Mouse (Mus musculus) cerebellum, adult 2 months (tissue): Measurements from ENCODE around the gene Selenoh. TPM values are rescaled to one million over a fixed set of nuclear protein-coding genes. Genes with fewer than 3 reads are reported as not detected.
A peak's percentile ranks its signal among the peaks of the same experiment; 100 is the strongest.

Experiments
- DNase-seq, 2 experiments: peaks; one replicate each; pipeline ENCODE4 v3.0.0; 2021
- H3K27ac ChIP-seq: fragments of 200-500 bp; 2 replicates; pipeline ENCODE4 v1.5.1; 2012; ENCODE audit warnings: low read length, control low read depth, inconsistent platforms; ENCODE audit not compliant: insufficient read depth
- H3K27me3 ChIP-seq: fragments of 200-500 bp; 2 replicates; pipeline ENCODE4 v1.6.1; 2012; ENCODE audit warnings: inconsistent platforms, mild to moderate bottlenecking, low read length, moderate library complexity; ENCODE audit not compliant: control insufficient read depth, insufficient read depth
- H3K4me1 ChIP-seq: fragments of 200-500 bp; 2 replicates; pipeline ENCODE4 v1.6.1; 2011; ENCODE audit warnings: low read length; ENCODE audit not compliant: control insufficient read depth, insufficient read depth
- H3K4me3 ChIP-seq: fragments of 200-500 bp; replicated peaks from 2 replicates; pipeline ENCODE3; 2011; ENCODE audit warnings: mild to moderate bottlenecking, low read depth, low read length, control low read depth; ENCODE audit not compliant: insufficient read depth
- CTCF ChIP-seq: fragments of 200-500 bp; IDR thresholded peaks from 2 replicates; pipeline ENCODE4 v1.5.1; 2011; ENCODE audit warnings: low read depth, mild to moderate bottlenecking, control low read depth, low read length, moderate library complexity, borderline replicate concordance; ENCODE audit not compliant: insufficient read depth
- POLR2A ChIP-seq: fragments of 200-500 bp; IDR thresholded peaks from 2 replicates; pipeline ENCODE4 v1.6.1; 2011; ENCODE audit warnings: low read length, control low read depth, borderline replicate concordance; ENCODE audit not compliant: insufficient read depth
- WGBS: fragments of 180-500 bp; shearing (Covaris S2); methylation state at CpG from one replicate; pipeline ENCODE4 v1.1.7; 2018; 5-methylcytosine and 5-hydroxymethylcytosine counted together
- polyA plus RNA-seq: library from polyadenylated mRNA; depleted of rRNA; stranded (reverse); fragments of >200 nt; gene quantifications from 2 replicates; pipeline ENCODE4 v1.2.3, GENCODE M21; 2012

Gene Selenoh
- polyA plus RNA-seq, 1 experiment, result 67.4 TPM

- Histone ChIP-seq H3K4me1 (peaks cover 4% of the 10 kb centered on the region), H3K27ac (no peak overlapping the region), H3K4me3 (no peak overlapping the region), H3K27me3 (no peaks in the 10 kb centered on the region)
- DNase-seq, result no peak
- WGBS, result 59% methylated on average over 1 of the region's 1 CpGs
- TF ChIP-seq POLR2A, result no peak
- TF ChIP-seq CTCF, result no peak
Observed at GRCm38 (mm10) chr2:84707523-84707922, 37.0 kb upstream of the Selenoh start.

- Histone ChIP-seq H3K27ac (no peak overlapping the region), H3K4me3 (no peak overlapping the region), H3K27me3 (no peaks in the 10 kb centered on the region), H3K4me1 (peaks cover 4% of the 10 kb centered on the region)
- DNase-seq, result no peak
- TF ChIP-seq POLR2A (no peak), CTCF (no peak)
- 94% methylated on average over 1 of the region's 1 CpGs for WGBS
Observed at GRCm38 (mm10) chr2:84705295-84705694, 34.7 kb upstream of the Selenoh start.

DNA sequence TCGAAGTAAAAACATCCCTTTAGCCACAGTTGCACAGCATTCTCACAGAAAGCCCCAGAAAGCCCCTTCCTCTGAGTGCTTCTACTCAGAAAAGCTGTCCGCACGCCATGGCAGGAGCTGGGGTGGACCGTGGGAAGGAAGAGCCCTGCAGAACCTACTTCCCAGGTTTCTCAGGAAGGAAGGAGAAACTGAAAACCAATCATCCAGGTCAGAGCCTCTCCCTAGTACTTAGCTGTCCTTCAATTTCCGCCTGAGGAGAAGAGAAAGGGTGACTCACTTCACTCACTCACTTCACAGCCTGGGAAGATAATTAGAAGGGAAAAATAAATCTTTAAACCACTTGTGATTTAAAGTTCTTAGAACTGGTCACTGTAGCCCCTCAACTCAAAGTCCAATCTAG is 33.8 kb upstream of the Selenoh start:
- no peak for TF ChIP-seq CTCF
- TF ChIP-seq POLR2A, result no peak
- Histone ChIP-seq H3K27me3 (no peaks in the 10 kb centered on the region), H3K4me1 (peaks cover 4% of the 10 kb centered on the region), H3K4me3 (no peak overlapping the region), H3K27ac (no peak overlapping the region)
- DNase-seq, result no peak
- 76% methylated on average over 5 of the region's 5 CpGs for WGBS

DNA sequence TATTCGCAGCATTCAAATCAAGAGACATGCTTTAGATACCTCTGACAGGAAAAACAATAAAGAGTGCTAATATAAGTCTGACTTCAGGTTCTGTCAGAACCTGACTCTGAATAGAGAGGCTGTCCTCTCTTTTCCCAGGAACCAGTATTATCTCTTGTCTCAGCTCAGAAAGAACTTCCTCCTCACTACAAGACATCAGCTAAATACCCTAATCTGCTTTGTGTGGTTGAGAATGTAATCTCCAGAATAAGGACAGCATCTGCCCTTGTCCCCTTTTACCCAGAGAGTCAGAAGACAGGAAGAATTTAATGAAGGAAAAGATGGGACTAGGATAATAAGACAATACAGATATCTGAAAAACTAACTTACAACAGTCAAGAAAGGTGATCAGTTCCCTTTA is 32.9 kb upstream of the Selenoh start:
- WGBS, result 96% methylated on average over 1 of the region's 1 CpGs
- peaks cover 4% of the 10 kb centered on the region for H3K4me1 ChIP-seq

GRCm38 (mm10) chr2:84695007-84695695 is 24.6 kb upstream of the Selenoh start:
- TF ChIP-seq POLR2A (no peak), CTCF (no peak)
- Histone ChIP-seq H3K4me1 (peaks cover 4% of the 10 kb centered on the region; the same call in 1 of the 2 replicates), H3K27me3 (no peaks in the 10 kb centered on the region), H3K27ac (no peak overlapping the region), H3K4me3 (no peak overlapping the region)
- no peak for DNase-seq
- 89% methylated on average over 5 of the region's 5 CpGs for WGBS

More for the DNA sequence above, 32.9 kb upstream of the Selenoh start:
- no peak overlapping the region for H3K4me3 ChIP-seq
- TF ChIP-seq POLR2A, result no peak
- no peak for TF ChIP-seq CTCF
- no peak overlapping the region for H3K27ac ChIP-seq
- H3K27me3 ChIP-seq, result no peaks in the 10 kb centered on the region
- no peak for DNase-seq

- peaks cover 6% of the 10 kb centered on the region; the same call in 1 of the 2 replicates for H3K4me1 ChIP-seq
- no peak for TF ChIP-seq CTCF
- TF ChIP-seq POLR2A, result no peak
- DNase-seq, result peak; percentile 41 to 58
- 18% methylated on average over 12 of the region's 12 CpGs for WGBS
- no peak overlapping the region for H3K4me3 ChIP-seq
- no peaks in the 10 kb centered on the region for H3K27me3 ChIP-seq
- H3K27ac ChIP-seq, result peak overlapping the region; percentile 17
Observed at GRCm38 (mm10) chr2:84690050-84690449, 19.5 kb upstream of the Selenoh start.

- Histone ChIP-seq H3K27ac (no peak overlapping the region), H3K4me3 (no peak overlapping the region), H3K4me1 (peaks cover 6% of the 10 kb centered on the region; the same call in 1 of the 2 replicates), H3K27me3 (no peaks in the 10 kb centered on the region)
- TF ChIP-seq CTCF, result no peak
- TF ChIP-seq POLR2A, result no peak
- WGBS, result 84% methylated on average over 2 of the region's 2 CpGs
- DNase-seq, result no peak
Observed at GRCm38 (mm10) chr2:84688080-84688844, 17.7 kb upstream of the Selenoh start.

GRCm38 (mm10) chr2:84682605-84683183 is 12.1 kb upstream of the Selenoh start:
- WGBS, result 79% methylated on average over 6 of the region's 6 CpGs
- DNase-seq, result no peak

More at GRCm38 (mm10) chr2:84682605-84683183, 12.1 kb upstream of the Selenoh start:
- no peak overlapping the region for H3K4me3 ChIP-seq
- TF ChIP-seq CTCF (no peak), POLR2A (no peak)
- no peaks in the 10 kb centered on the region for H3K4me1 ChIP-seq
- H3K27ac ChIP-seq, result no peak overlapping the region
- no peaks in the 10 kb centered on the region for H3K27me3 ChIP-seq
